Mouse (Mus musculus): ENCODE data around the gene Dmc1. TPM values are rescaled to one million over a fixed set of nuclear protein-coding genes. Genes with fewer than 3 reads are reported as not detected.

Dmc1 gene
- polyA plus RNA-seq, 1 experiment, result 0.74 TPM

DNA sequence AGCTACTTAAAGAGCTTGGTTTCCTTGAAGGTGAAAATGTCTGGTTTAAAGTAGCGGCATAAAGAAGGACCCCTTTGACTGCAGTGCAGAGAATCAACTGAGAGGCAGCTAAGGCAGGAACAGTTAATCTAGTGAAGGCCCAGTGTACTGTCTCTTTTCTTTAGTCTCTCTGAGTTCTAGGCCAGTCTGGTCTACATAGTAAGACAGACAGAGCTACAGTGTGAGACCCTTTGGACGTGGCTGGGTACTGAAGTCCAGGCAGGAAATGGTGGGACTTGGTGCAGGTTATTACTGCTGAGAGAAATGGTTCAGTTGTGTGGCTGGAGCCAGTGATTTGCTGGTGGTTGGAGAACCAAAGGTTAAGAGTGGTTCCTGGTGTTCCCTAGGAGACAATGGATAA lies 56.7 kb downstream of the Dmc1 start:
- no peak overlapping the region for H3K4me3 ChIP-seq (ENCODE audit: control insufficient read depth, insufficient read depth, low read length)
- TF ChIP-seq POLR2A (IDR thresholded peaks at IDR 0.05; ENCODE audit: control insufficient read depth, extremely low read depth, insufficient read depth, low read length, poor library complexity) (no peak), CTCF (IDR thresholded peaks at IDR 0.05; ENCODE audit: borderline replicate concordance, control insufficient read depth, extremely low read depth, insufficient read depth, low read length, poor library complexity) (no peak)
- H3K36me3 ChIP-seq (ENCODE audit: control insufficient read depth, insufficient read depth, low read length), result peaks cover 10% of the 10 kb centered on the region
- no peaks in the 10 kb centered on the region for H3K27me3 ChIP-seq (ENCODE audit: control insufficient read depth, insufficient read depth, low read length)
- peaks cover 12% of the 10 kb centered on the region for H3K4me1 ChIP-seq (replicated peaks; ENCODE audit: control insufficient read depth, insufficient read depth, low read length)
- 99% methylated on average over 2 of the region's 2 CpGs for WGBS
- DNase-seq, result no peak
- H3K27ac ChIP-seq (ENCODE audit: control insufficient read depth, insufficient read depth, low read length), result no peak overlapping the region

DNA sequence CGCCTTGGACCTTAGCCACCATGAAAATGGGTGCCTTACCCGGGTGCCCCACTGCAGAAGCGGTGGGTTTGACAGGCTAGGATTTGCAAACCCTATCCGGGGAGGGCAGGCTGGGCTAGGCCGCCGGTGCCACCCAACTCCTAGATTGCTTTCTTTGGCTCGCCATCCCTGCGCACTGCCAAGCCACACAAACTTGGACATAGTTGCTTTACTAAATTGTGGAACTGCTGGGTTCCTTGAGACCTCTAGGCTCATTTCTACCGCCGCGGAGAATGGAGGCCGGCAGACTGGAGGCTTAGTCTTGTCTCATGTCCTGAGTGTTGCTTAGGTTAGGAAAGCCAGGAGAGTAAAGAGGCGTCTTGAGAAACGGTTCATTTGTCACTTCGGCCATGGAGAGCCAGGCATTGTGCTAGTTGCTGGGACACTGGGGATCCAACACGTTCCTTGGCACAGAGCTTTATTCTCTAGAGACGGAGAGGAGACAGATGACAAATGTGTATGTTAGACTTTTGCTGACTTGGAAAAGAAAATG lies 57.6 kb downstream of the Dmc1 start:
- Histone ChIP-seq H3K36me3 (ENCODE audit: control insufficient read depth, insufficient read depth, low read length) (peaks cover 19% of the 10 kb centered on the region), H3K4me1 (replicated peaks; ENCODE audit: control insufficient read depth, insufficient read depth, low read length) (peaks cover 10% of the 10 kb centered on the region), H3K27me3 (ENCODE audit: control insufficient read depth, insufficient read depth, low read length) (no peaks in the 10 kb centered on the region), H3K4me3 (ENCODE audit: control insufficient read depth, insufficient read depth, low read length) (peak overlapping the region; percentile 59), H3K27ac (ENCODE audit: control insufficient read depth, insufficient read depth, low read length) (peak overlapping the region; percentile 58; the same call in 1 of the 2 replicates)
- no peak for DNase-seq
- 90% methylated on average over 17 of the region's 17 CpGs for WGBS
- TF ChIP-seq POLR2A (IDR thresholded peaks at IDR 0.05; ENCODE audit: control insufficient read depth, extremely low read depth, insufficient read depth, low read length, poor library complexity), result no peak

DNA sequence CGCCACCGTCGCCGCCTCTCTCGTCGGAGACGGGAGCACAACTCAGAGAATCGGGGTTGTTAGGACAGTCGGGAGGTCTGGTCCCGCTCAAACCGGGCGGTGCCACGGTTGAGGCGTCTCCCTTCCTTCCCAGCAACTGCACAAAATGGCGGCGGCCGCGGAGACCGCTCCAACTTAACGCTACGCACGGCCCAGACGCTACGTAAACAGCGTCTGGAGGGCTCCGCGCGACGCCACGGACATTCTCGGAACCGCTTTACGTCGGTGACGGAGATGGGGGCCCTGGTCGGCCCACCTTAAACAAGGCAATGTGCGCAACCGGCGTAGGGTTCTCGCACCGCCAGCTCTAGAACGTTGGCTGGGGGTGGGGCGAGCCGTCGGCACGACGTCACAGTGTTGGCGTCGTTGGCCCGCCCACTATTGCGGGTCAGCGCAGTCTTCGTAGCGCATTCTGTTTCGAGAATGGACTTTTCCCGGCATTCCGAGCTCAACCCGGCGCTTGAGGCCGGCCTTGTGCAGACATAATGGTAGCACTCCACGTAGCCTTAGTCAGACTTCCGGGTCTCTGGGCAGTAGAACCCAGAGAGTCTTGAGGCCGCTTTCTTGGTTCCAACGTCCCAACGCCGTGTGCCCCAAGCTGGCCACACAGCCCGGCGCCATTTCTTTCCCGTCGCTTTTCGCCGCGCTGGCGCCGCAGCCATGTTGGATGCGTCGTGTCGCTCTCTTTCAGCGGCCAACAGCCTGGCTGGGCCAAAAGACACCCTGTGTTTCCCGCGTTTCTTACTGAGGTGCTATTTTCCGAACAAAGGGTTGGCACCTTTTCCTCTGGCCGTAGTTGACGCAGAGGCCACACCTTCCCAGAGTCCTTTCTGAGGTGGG lies 58.3 kb downstream of the Dmc1 start, which contains the start of gene Ddx17:
Gene Ddx17, minus strand, starts transcription at position 332 of the 879 bp plus-strand sequence.
- Histone ChIP-seq H3K4me3 (ENCODE audit: control insufficient read depth, insufficient read depth, low read length) (peak within 1 kb of the TSS; percentile 66), H3K27ac (ENCODE audit: control insufficient read depth, insufficient read depth, low read length) (peak within 1 kb of the TSS; percentile 58), H3K4me1 (replicated peaks; ENCODE audit: control insufficient read depth, insufficient read depth, low read length) (peaks cover 8% of the 10 kb centered on the region), H3K27me3 (ENCODE audit: control insufficient read depth, insufficient read depth, low read length) (no peaks in the 10 kb centered on the region), H3K36me3 (ENCODE audit: control insufficient read depth, insufficient read depth, low read length) (peaks cover 25% of the 10 kb centered on the region)
- TF ChIP-seq POLR2A (IDR thresholded peaks at IDR 0.05; ENCODE audit: control insufficient read depth, extremely low read depth, insufficient read depth, low read length, poor library complexity), result peak; percentile 71
- peak; percentile 45; the same call in 1 of the 2 replicates for TF ChIP-seq CTCF (IDR thresholded peaks at IDR 0.05; ENCODE audit: borderline replicate concordance, control insufficient read depth, extremely low read depth, insufficient read depth, low read length, poor library complexity)
- 4% methylated on average over 84 of the region's 84 CpGs for WGBS
- DNase-seq, result peak; percentile 95

DNA sequence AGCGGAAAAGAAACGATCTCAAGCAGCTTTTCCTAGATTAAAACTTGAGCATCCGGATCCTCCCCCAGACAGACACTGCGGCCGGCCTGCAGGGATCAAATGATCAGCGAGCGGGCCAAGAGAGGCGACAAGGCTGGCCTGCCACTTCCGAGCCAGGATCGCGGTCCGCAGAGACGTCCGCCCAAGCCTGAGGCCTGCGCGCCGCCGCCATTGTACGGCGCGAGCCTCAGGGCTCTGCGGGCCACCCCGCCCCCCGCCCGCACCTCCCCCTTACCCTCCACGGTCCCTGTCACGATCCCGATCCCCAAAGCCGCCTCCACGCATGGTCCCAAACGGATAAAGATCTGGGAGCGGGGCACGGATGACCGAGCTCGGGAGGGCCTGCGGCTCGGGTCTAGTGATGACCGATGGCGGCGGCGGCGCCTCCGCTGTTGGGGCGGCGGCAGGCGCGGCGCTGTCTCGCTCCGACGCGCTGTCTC lies 58.9 kb downstream of the Dmc1 start:
- under 1% methylated on average over 52 of the region's 52 CpGs for WGBS
- no peak for DNase-seq
- H3K27ac ChIP-seq (ENCODE audit: control insufficient read depth, insufficient read depth, low read length), result peak overlapping the region; percentile 45
- TF ChIP-seq POLR2A (IDR thresholded peaks at IDR 0.05; ENCODE audit: control insufficient read depth, extremely low read depth, insufficient read depth, low read length, poor library complexity), result no peak
- TF ChIP-seq CTCF (IDR thresholded peaks at IDR 0.05; ENCODE audit: borderline replicate concordance, control insufficient read depth, extremely low read depth, insufficient read depth, low read length, poor library complexity), result no peak
- peaks cover 32% of the 10 kb centered on the region for H3K36me3 ChIP-seq (ENCODE audit: control insufficient read depth, insufficient read depth, low read length)
- H3K27me3 ChIP-seq (ENCODE audit: control insufficient read depth, insufficient read depth, low read length), result no peaks in the 10 kb centered on the region
- peak overlapping the region; percentile 66 for H3K4me3 ChIP-seq (ENCODE audit: control insufficient read depth, insufficient read depth, low read length)
- peaks cover 8% of the 10 kb centered on the region for H3K4me1 ChIP-seq (replicated peaks; ENCODE audit: control insufficient read depth, insufficient read depth, low read length)

DNA sequence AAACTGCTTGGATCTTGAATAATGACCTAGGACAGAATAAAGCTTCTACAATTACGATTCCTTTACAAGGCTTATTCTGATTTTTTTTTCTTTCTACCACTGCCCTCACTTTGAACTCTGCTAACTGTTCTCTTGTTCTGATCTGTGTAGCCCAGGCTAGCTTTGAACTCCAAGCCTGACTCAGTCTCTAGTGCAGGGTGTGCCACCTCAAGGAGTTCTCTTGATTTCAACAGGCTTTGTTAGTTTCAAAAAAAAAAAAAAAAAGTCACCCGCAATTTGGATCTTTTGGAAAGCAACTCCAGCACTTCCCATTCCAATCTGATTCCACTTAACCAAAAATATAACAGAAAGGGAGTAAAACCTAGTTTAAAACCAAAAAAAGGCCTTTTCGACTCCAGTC lies 59.4 kb downstream of the Dmc1 start:
- H3K4me1 ChIP-seq (replicated peaks; ENCODE audit: control insufficient read depth, insufficient read depth, low read length), result peaks cover 8% of the 10 kb centered on the region
- H3K27me3 ChIP-seq (ENCODE audit: control insufficient read depth, insufficient read depth, low read length), result no peaks in the 10 kb centered on the region
- peak overlapping the region; percentile 66 for H3K4me3 ChIP-seq (ENCODE audit: control insufficient read depth, insufficient read depth, low read length)
- DNase-seq, result no peak
- no peak for TF ChIP-seq POLR2A (IDR thresholded peaks at IDR 0.05; ENCODE audit: control insufficient read depth, extremely low read depth, insufficient read depth, low read length, poor library complexity)
- TF ChIP-seq CTCF (IDR thresholded peaks at IDR 0.05; ENCODE audit: borderline replicate concordance, control insufficient read depth, extremely low read depth, insufficient read depth, low read length, poor library complexity), result no peak
- no peak overlapping the region for H3K27ac ChIP-seq (ENCODE audit: control insufficient read depth, insufficient read depth, low read length)
- H3K36me3 ChIP-seq (ENCODE audit: control insufficient read depth, insufficient read depth, low read length), result peaks cover 37% of the 10 kb centered on the region
- 0% methylated on average over 3 of the region's 3 CpGs for WGBS

DNA sequence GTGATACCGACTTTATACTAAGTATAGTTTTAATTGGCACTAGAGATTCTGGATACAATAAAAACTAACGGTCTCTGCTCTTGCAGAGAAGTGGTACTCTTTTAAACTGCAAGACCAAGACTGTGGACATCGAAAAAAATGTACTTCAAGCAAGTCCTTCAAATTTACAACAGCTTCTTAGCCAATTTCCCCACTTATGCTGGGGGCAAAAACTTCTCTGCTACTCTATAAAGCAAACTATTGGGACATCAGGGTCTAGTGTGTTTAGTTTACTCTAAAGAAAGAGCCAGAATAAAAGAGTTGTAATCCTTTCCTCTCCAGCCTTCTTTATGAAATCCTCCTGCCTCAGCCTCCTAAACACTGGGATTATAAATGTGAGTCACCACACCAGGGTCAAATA lies 60.9 kb downstream of the Dmc1 start:
- TF ChIP-seq CTCF (IDR thresholded peaks at IDR 0.05; ENCODE audit: borderline replicate concordance, control insufficient read depth, extremely low read depth, insufficient read depth, low read length, poor library complexity) (no peak), POLR2A (IDR thresholded peaks at IDR 0.05; ENCODE audit: control insufficient read depth, extremely low read depth, insufficient read depth, low read length, poor library complexity) (no peak)
- DNase-seq, result no peak
- Histone ChIP-seq H3K4me3 (ENCODE audit: control insufficient read depth, insufficient read depth, low read length) (no peak overlapping the region), H3K27me3 (ENCODE audit: control insufficient read depth, insufficient read depth, low read length) (no peaks in the 10 kb centered on the region), H3K27ac (ENCODE audit: control insufficient read depth, insufficient read depth, low read length) (no peak overlapping the region), H3K36me3 (ENCODE audit: control insufficient read depth, insufficient read depth, low read length) (peaks cover 52% of the 10 kb centered on the region), H3K4me1 (replicated peaks; ENCODE audit: control insufficient read depth, insufficient read depth, low read length) (peaks cover 8% of the 10 kb centered on the region)
- WGBS, result 97% methylated on average over 3 of the region's 3 CpGs
